Mouse (Mus musculus) thymus, adult 2 months (tissue): ENCODE results near the gene Hist1h4f.

Experiments
- CTCF ChIP-seq: fragments of 200-500 bp; IDR thresholded peaks from 2 replicates; pipeline ENCODE4 v1.5.1; 2012; ENCODE audit warnings: mild to moderate bottlenecking, control low read depth, low read length, moderate library complexity, borderline replicate concordance; ENCODE audit not compliant: control insufficient read depth, poor library complexity, insufficient read depth; ENCODE audit errors: extremely low read depth
- POLR2A ChIP-seq: fragments of 200-500 bp; IDR thresholded peaks from 2 replicates; pipeline ENCODE4 v1.6.1; 2012; ENCODE audit warnings: mild to moderate bottlenecking, low read length, control low read depth, moderate library complexity; ENCODE audit not compliant: control insufficient read depth, poor library complexity, insufficient read depth; ENCODE audit errors: extremely low read depth

- TF ChIP-seq CTCF (no peak), POLR2A (no peak)
Measured at GRCm38 (mm10) chr13:23595622-23596372, 44.3 kb upstream of the Hist1h4f start.
